Mouse (Mus musculus) gonadal fat pad, adult 2 months (tissue): ENCODE measurements around the gene 1700023F06Rik. TPM values are rescaled to one million over a fixed set of nuclear protein-coding genes. Genes with fewer than 3 reads are reported as not detected.
"Not testable (repeated sequence)": the region's sequence is repeated elsewhere in the genome, so short reads cannot be mapped to it uniquely, and the experiment has no call there.

Experiments used
- DNase-seq: peaks from one replicate; pipeline ENCODE4 v3.0.0-alpha.2; 2012; ENCODE audit warnings: low read depth
- polyA plus RNA-seq: library from polyadenylated mRNA; depleted of rRNA; stranded (reverse); fragments of >200 nt; gene quantifications from 2 replicates; pipeline ENCODE4 v1.2.3, GENCODE M21; 2012

The 1700023F06Rik gene
- polyA plus RNA-seq, 1 experiment = 0.35 TPM

DNA sequence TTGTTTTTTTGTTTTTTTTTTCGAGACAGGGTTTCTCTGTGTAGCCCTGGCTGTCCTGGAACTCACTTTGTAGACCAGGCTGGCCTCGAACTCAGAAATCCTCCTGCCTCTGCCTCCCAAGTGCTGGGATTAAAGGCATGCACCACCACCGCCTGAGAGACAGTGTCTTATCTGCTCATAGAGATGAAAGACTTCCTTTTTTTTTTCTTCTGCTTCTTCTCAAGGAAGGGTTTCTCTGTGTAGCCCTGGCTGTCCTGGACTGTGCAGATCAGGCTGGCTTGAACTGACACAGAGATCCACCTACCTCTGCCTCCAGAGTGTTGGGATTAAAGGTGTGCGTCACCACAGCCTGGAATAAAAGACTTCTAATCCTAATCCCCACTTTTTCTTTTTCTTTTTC lies 14.4 kb upstream of the 1700023F06Rik start:
- not testable (repeated sequence) for DNase-seq

- DNase-seq = no peak
These were observed 13.1 kb upstream of the 1700023F06Rik start for GRCm38 (mm10) chr11:103221437-103221836.

- no peak for DNase-seq
These were observed 11.6 kb upstream of the 1700023F06Rik start for GRCm38 (mm10) chr11:103219995-103220394.

DNA sequence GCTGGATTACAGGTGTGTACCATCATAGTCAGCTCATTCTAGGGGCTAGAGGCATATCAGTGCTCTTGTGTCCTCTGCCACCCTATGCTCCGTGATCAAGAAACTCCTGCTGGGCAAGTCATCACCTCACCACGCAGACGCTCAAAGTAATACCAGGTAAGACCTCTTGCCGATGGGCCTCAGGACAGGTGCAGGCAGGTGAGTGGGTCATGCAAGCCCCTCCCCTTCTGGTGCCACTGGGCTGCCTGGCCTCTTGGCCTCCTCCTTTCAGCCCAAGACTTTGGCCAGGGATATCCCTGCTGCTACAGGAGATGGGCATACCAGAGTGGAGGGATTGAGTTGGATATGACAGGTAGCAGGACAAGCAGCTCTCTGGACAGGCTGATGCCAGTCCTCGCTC lies 10.9 kb upstream of the 1700023F06Rik start:
- no peak for DNase-seq

GRCm38 (mm10) chr11:103218517-103218901 lies 10.2 kb upstream of the 1700023F06Rik start:
- DNase-seq = no peak

DNA sequence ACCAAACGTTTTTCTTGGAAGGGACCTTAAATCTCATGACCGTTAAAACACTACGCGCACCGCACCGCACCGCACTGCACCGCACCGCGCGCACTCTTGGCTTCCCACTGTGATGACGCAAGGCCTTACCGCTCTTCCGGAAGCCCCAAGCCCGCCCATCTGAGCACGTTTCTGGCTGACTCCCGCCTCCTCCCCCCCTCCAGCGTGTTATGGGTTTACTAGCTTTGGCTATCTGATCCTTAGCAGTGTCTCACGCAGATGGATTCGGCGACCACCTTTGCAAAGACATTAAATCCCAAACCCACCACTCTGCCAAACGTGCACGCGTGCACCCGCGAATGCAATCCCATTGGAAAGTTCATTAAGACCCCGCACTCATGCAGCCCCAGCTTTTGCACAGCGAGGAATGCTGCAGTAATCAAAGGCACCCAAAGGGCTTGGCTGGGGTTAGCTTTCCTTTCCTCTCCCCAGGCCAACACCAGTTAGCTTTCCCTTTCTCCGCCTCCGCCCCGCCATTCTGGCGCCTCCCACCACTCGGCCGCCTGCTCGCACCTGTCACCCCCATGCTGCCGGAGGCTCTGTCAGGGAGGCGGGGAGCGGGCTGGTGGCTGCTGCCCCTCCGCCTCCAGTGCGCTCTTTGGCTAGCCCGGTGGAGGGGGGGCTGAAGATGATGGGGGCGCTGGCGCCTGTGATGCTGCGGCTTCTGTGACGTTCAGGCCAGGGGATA lies 9.6 kb upstream of the 1700023F06Rik start, which contains the start of gene Spata32:
Gene Spata32, minus strand, starts transcription at position 643 of the 727 bp plus-strand sequence.
- DNase-seq = no peak

GRCm38 (mm10) chr11:103215355-103215754 lies 7.0 kb upstream of the 1700023F06Rik start:
- DNase-seq = no peak

- no peak for DNase-seq
These were observed 5.4 kb upstream of the 1700023F06Rik start for GRCm38 (mm10) chr11:103213712-103214111.

DNA sequence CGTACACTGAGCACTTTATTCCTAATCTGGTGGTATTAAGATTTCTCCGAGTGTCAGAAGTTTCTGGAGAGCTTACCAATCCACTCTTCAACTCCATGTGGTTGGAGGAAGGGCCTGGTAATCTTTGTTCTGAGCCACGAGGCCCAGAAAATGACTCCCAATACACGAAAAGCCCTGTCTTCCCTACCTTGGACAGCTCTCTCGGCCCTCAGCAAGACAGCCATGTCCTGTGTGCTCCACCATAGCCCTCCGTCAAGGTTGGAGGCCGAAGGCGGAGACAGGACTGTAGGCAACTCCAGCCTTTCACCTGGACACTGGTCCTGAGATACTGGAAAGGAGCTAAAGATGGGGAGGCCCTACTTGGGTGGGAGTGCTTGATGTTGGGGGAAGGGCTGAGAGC lies 1.9 kb upstream of the 1700023F06Rik start:
- no peak for DNase-seq

GRCm38 (mm10) chr11:103206203-103206602 lies 2.2 kb downstream of the 1700023F06Rik start:
- no peak for DNase-seq

GRCm38 (mm10) chr11:103202376-103202775 lies 6.0 kb downstream of the 1700023F06Rik start:
- no peak for DNase-seq

- DNase-seq = no peak
These were observed 6.7 kb downstream of the 1700023F06Rik start for GRCm38 (mm10) chr11:103201664-103202063.

DNA sequence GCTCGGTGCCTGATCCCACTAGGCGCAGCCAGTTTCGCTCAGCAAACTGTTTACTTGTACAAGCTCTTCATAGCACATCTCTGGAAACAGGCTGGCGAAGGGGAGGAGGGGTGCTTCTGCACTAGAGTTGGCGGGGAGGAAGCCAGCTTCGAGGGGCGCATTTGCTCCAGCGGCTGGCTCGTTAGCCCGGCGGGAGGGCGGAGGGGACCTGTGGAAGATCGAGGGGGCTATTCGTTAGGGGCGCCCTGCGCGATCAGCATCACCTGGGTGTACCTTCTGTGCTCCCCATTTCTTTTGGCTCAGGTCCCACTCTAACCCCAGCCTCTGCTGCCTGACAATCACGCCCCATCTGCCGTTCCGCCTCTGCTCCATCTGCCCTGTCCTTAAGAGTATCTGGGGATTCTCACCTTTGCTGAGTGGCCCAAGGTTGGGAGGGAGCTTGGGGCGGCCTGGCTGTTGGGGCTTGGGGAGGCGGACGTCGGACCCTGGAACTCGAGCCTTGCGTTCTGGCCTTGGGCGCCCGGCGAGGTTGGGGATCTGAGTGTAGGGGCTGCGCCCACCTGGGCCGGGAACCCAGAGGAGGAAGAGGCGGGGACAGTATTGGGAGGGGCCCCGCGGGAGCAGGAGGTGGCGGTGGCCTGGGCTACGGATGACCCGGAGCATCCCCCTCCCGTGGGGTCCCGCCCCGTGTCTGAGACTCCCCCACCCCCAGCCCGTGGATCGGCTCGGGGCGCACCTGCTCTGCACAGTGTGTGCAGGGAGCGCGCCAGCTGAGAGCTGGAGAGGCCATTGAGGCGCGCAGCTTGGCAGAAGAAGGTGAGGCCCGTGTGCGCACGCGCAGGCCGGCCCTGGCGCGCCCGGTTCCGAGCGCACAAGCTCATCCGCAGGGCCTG lies 9.2 kb downstream of the 1700023F06Rik start:
- no peak for DNase-seq

DNA sequence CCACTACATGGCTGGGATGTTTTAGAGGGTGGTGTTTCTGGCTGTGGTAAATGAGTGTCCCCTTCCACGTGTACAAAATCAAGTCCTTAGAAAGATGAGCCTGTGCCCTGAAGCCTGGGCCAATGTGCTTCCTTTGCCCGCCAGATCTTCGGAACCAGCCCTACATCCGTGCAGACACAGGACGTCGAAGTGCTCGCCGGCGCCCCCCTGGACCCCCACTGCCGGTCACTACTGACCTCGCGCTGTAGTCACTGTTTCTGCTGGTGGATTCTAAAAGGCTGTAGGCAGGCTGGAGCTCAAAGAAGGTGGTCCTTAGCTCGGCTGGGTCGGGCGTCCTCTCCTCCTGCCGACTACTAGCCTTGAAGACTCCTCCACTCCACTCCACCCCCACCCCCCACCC lies 10.0 kb downstream of the 1700023F06Rik start:
- no peak for DNase-seq

- DNase-seq = no peak
These were observed 11.0 kb downstream of the 1700023F06Rik start for GRCm38 (mm10) chr11:103197340-103197739.

GRCm38 (mm10) chr11:103195656-103196055 lies 12.7 kb downstream of the 1700023F06Rik start:
- no peak for DNase-seq

GRCm38 (mm10) chr11:103195236-103195635 lies 13.1 kb downstream of the 1700023F06Rik start:
- DNase-seq = no peak

DNA sequence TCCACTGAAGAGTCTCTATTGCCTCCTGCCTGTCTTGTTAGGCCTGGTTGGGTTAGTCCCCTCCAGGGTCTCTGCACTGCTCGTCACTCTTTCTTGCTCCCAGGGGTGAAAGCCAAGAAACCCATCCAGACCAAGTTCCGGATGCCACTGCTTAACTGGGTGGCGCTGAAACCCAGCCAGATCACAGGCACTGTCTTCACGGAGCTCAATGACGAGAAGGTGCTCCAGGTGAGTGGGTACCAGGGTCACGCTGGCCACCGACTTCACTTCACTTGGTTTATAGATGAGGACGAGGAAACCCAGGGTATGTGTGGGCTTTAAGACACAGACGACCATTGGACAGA lies 14.6 kb downstream of the 1700023F06Rik start:
- DNase-seq = no peak

DNA sequence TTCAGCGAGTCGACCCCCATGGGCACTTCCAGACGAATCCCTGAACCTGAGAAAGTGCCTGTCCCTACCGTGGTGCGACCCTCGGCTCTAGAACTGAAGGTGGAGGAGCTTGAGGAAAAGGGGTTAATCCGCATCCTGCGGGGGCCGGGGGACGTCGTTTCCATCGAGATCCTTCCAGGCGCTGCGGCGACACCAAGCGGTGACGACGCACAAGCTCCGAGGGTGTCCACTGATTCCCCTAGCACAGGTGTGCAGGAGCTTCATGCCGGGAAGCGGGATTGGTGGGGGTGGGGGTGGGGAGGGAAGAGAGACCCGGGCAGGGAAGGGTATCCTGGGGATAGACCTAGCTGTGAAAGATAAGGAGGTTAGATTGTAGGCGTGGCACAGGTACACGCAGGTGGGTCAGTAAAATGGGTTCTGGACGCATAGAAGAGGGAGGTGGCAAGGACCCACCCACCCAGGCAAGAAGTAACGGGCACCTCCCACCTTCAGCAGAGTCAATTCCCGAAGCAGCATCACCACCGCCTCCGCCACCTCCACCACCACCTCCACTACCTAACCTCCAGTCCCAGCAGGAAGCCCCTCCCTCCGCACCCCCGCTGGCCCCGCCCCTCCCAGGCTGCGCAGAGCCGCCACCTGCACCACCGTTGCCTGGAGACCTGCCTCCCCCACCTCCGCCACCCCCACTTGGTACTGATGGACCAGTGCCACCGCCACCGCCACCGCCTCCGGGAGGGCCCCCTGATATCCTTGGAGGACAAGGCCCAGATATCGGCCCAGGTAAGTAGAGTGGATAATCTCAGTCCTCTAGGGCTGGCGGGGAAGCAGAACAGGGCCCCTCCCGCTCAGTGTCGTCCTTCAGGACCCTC lies 15.2 kb downstream of the 1700023F06Rik start:
- no peak for DNase-seq

GRCm38 (mm10) chr11:103192230-103192955 lies 16.0 kb downstream of the 1700023F06Rik start:
- DNase-seq = no peak

GRCm38 (mm10) chr11:103184891-103185290 lies 23.5 kb downstream of the 1700023F06Rik start:
- DNase-seq = no peak
